Mouse (Mus musculus) embryonic fibroblast, embryonic 13.5 days (primary cell): Measurements from ENCODE around the gene Hspb9.

Source experiments
- CTCF ChIP-seq: IDR thresholded peaks from 2 replicates; pipeline ENCODE4 v1.5.1; 2011; ENCODE audit warnings: mild to moderate bottlenecking, control low read depth, low read length, moderate library complexity, borderline replicate concordance; ENCODE audit not compliant: insufficient read depth
- POLR2A ChIP-seq: IDR thresholded peaks from 2 replicates; pipeline ENCODE4 v1.6.1; 2011; ENCODE audit warnings: low read depth, mild to moderate bottlenecking, control low read depth, low read length, moderate library complexity

- TF ChIP-seq CTCF (no peak), POLR2A (no peak)
Measured at GRCm38 (mm10) chr11:100736746-100737080, 23.1 kb downstream of the Hspb9 start.
